Mouse (Mus musculus) spleen, adult 18-20 months (tissue): ENCODE measurements around the gene Foxo1.

Experiments used
- DNase-seq, 2 experiments: peaks; one replicate each; pipeline ENCODE4 v3.0.0; 2022; ENCODE audit warnings: mixed read lengths in 2 of 2

Gene Foxo1

GRCm38 (mm10) chr3:52267652-52268486 is at the start of gene Foxo1:
TSS of gene Foxo1 (plus strand) at chr3:52268336.
- peak; percentile 86 to 89 for DNase-seq

DNA sequence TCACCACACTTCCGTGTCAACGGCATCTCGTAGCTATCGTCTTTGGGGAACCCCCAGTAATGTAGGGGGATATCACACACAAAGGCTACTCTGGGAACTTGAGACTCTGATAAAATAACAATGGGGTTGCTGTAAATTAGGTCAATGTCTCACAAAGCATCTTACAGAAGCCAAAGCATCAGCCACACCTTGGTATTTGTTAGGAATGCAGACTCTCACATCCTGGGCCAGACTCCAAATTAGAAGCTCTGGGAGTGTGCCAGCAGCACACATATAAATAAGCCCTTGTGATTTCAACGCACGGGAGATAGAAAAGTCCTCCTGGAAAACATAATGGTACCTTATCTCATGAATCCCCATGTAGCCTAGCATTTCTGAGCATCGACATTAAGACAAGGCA is 49.3 kb upstream of the Foxo1 start:
- no peak for DNase-seq

DNA sequence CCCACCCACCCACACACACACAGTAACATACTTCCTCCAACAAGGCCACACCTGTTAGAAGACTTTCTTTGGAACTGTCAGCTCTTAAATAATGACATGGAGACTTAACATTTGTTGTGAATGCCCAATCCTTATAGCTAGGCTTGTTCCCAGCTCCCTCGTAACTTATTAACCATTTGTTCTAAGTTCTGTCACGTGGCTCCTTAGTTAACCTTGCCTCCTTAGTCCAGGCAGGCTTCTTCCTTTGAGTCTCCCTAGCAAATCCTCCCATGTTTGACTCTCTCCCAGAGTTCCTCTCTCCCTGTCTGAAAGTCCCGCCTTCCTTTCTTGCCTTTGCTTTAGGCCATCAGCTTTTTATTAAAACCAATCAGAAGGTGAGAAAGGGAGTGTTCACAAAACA is 47.1 kb upstream of the Foxo1 start:
- DNase-seq: no peak

DNA sequence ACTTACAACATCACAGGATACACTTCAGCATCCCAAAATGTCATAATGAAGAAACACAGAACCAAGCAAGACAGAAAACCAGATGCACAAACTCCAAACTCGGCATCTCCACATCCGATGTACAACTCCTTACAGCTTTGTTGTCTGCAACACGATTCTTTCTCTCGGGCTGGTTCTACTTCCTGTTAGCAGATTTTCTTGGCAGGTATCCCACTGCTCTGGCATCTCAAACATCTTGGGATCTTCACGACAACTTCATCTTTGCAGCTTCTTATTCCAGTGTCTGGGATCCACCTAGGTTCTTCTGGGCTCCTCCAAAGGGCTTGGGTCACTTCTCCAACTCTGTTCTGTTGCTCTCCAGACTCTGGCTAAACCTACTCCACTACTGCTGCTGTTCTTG is 46.2 kb upstream of the Foxo1 start:
- no peak for DNase-seq

GRCm38 (mm10) chr3:52236488-52236887 is 31.6 kb upstream of the Foxo1 start:
- DNase-seq: no peak

DNA sequence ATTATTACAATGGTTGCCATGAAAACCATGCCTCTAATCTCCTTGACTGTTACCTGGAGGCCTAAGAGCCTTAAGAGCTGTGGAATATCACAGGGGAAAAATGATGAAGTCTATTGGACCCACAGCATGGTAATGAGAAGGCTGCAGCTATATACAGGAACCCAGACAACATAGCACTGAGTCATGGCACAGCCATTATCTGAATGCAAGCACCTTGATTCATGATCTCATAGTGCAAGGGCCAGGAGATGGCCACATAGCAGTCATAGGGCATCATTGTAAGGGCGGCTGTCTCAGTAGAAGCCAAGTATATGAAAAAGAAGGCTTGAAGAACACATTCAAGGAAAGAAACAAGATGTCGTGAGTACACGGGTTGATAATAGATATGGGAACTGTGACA is 31.0 kb upstream of the Foxo1 start:
- DNase-seq: no peak

GRCm38 (mm10) chr3:52241062-52241461 is 27.1 kb upstream of the Foxo1 start:
- DNase-seq: no peak

DNA sequence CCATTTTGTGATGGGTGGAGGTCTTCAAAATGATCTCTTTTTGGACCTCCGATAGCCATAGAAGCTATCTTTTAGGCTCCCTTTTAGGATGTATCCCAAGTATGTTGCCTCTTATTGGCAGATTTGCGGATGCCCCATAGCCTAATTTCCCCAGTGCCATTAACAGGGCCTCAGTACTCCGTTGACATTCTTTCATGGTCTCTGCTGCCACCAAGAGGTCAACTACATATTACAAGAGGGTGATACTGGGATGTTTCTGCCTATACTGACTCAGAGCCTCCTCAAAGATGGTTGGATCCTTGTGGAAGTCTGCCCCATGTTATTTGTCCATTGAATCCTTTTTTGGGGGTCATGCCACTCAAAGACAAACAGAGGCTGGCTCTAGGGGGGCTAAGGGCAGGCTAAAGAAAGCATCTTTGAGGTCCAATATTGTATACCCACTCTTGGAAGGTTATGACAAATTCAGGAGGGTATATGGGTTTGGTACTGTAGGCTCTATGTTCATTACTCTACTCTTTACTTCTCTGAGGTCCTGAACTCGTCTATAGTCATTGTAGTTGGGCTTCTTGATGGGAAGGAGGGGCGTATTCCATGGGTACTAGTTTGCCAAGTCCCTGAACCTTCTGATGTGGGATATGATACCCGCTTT is 25.6 kb upstream of the Foxo1 start:
- peak in 1 of 2 experiments; percentile 68 for DNase-seq

DNA sequence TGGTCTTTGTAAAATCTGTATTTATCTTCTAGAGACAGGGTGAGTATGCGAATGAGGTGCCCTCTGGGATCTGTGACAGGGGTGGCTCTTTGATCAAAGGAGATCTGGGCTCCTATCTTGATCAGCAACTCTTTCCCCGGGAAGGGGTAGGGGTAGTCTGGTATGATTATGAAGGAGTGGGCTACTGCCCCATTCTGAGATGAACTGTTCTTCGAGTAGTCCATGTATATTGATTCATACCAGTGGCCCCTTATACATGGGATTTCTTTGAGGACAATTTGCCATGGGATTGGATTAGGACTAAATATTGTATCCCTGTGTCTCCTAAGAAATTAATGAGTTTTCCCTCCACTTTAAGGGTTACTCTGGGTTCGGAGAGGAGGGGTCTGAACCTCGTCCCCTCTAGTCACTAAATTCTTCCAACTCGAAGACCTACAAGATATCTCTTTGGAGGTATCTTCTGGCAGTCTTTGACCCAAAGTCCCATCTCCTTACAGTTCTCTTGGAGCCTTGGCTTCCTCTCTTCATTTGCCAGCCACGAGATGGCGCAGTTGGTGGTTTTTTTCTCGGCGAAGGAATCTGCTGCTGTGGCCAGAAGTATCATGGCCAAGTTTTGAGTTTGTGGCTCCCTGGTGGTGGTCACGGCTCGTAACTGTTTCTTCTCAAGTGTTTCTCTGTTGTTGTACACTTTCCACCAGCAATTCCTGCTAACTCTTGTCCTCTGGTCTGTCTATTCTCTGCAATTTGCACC is 24.7 kb upstream of the Foxo1 start:
- peak in 1 of 2 experiments; percentile 32 for DNase-seq

DNA sequence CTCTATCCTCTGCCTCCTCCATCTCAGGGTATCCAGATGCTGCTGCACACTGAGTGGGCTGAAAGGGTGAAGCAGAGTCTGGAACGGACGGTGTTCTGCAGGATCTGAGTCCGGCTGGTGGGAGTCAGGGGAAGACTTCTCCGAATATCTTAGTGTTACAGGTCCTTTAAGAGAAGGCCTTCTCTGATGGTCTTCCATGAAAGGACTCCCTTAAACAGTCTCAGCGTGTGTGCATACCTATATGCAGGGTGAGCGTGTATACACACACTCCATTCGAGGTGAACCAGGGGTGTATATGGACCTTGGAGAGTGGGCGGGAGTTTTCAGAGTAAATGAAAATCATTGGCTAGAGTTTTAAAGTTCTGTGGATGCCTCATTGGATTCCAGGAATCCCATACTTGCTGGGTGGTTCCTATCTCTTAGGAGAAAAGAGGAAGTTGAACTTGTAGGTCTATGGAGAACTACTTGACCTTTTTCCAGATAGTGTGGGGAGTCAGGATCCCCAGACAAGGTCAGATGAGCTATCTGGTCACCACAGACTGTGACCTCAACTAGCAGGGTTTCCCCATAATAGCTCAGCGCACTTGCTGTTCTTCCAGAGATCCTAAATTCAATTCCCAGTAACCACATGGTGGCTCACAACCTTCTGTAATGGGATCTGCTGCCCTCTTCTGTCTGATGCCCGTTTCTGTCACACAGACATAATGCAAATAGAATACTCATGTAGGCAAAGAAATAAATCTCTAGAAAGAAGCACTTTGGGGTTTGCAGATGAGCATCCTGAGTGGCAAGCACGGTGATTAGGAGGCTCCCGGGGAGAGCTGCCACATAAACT is 21.9 kb upstream of the Foxo1 start:
- DNase-seq: no peak

DNA sequence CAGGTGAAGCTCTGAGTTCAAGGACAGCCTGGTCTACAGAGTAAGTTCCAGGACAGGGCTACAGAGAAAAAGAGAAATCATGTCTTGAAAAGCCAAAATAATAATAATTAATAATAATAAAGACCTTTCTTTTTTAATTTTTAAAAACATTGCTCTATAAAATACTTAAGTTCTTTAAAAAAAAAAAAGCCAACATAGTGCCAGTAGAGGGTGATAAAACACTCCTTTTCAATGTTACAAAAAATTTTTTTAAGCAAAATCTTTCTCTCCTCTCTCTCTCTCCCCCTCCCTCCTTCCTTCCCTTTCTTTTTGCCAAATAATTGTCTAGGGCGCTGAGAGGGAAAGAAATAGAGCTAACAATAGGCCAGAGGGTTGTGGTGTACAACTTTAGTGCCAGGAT is 17.0 kb upstream of the Foxo1 start:
- no peak for DNase-seq

GRCm38 (mm10) chr3:52253656-52254461 is 14.3 kb upstream of the Foxo1 start:
- DNase-seq: peak in 1 of 2 experiments; percentile 38

- DNase-seq: no peak
Observed at GRCm38 (mm10) chr3:52254496-52254895, 13.6 kb upstream of the Foxo1 start.

DNA sequence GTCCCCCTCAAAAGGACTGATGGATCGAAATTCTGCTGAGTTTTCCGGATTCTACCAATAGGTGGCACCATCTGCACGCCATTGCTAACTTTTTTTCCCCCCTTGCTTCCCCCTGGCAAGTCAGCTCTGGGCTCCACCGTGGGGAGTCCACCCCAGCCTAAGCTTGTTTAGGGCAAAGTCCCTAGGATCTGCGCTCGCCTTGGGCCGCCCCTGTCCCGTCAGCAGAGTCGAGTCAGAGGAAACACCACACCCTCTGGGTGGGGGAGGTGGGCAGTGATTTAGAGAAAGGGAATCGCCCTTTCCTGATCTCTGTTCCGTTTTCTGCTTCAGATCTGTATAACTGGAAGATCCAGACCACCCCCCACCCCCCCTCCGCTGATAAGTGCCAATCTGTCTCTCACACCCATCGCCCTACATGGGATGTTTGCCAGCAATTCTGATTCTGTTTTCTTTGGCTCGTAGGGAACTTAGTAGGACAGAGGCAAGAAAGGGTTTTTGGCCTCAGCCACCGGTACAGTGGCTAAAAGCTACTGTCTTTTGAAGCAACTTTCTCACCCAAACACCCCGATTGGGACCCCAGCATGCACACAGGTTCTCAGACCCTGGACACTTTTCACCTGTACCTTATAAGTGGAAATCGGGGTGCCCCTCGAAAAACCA is 10.2 kb upstream of the Foxo1 start:
- peak; percentile 16 to 54 for DNase-seq

GRCm38 (mm10) chr3:52258532-52258931 is 9.6 kb upstream of the Foxo1 start:
- DNase-seq: no peak

GRCm38 (mm10) chr3:52262431-52263161 is 5.5 kb upstream of the Foxo1 start:
- DNase-seq: peak; percentile 66 to 85

DNA sequence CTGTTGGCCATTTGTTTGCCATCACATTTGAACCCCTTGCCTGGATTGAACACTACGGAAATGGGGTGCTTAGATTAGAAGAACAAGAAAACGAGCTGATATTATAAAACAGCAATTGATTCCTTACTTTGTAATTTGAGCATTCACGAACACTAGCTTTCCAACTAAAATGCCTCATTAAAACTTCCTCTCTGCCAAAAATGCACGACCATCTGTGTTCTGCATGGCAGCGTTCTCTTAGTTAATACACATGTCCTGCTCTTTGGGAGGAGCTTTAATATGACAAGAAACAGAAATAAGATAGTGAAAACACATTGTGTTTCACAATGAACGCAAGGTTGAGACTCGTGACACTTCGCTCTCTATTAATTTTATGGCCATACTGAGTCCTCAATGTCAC is 3.8 kb upstream of the Foxo1 start:
- DNase-seq: no peak

GRCm38 (mm10) chr3:52266606-52267160 is 1.5 kb upstream of the Foxo1 start:
- peak in 1 of 2 experiments; percentile 37 for DNase-seq

DNA sequence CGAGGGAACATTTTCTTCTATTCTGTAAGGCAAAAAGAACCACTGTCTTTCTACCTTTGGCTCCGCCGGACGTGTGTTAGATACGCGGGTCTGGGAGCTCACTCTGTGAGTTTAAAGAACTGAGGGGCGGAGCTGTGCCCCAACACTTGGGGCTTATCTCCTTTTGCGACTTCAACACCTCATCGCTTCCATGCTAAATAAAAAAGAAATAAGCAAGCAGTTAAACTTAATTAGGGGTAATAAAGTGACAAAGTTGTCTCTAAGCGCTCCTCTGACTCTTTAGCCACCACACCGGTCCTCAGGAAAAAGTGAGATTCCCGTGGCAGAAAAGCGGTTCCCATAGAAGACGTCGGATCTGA is 864 bp upstream of the Foxo1 start:
- peak; percentile 31 to 51 for DNase-seq

DNA sequence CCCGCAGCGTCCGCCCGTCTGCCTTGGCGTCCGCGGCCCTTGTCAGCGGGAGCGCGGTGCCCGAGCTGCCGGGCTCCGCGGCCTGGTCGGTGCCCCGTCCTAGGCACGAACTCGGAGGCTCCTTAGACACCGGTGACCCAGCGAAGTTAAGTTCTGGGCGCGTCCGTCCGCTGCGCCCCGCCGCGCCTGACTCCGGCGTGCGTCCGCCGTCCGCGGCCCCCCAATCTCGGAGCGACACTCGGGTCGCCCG is 276 bp downstream of the Foxo1 start:
- DNase-seq: no peak
